Mouse (Mus musculus): ENCODE results near the gene Ccl5. TPM values are rescaled to one million over a fixed set of nuclear protein-coding genes. Genes with fewer than 3 reads are reported as not detected.

Ccl5 gene
- polyA plus RNA-seq, 1 experiment from 2014 or later, result not detected

Other genes with a start within 250 kb of the Ccl5 start
- 2.1 and 2.4 TPM in 2 replicates for gene Slfn14, start 243.8 kb downstream of the Ccl5 start, polyA plus RNA-seq (2014; fragmentation: Nextera tagmentation; extraction: Ambion mirVana)
- gene Ap2b1, start 231.5 kb downstream of the Ccl5 start, polyA plus RNA-seq (2014; fragmentation: Nextera tagmentation; extraction: Ambion mirVana), result 52.2 and 56.3 TPM in 2 replicates
- 12.4 and 13.7 TPM in 2 replicates for gene Pex12, start 227.9 kb downstream of the Ccl5 start, polyA plus RNA-seq (2014; fragmentation: Nextera tagmentation; extraction: Ambion mirVana)
- 0.40 and 1.5 TPM in 2 replicates for gene Rasl10b, start 121.4 kb downstream of the Ccl5 start, polyA plus RNA-seq (2014; fragmentation: Nextera tagmentation; extraction: Ambion mirVana)
- not detected in 2 replicates for gene Gas2l2, start 101.1 kb downstream of the Ccl5 start, polyA plus RNA-seq (2014; fragmentation: Nextera tagmentation; extraction: Ambion mirVana)
- 0.49 and 0.82 TPM in 2 replicates for gene 1700020L24Rik, start 92.8 kb downstream of the Ccl5 start, polyA plus RNA-seq (2014; fragmentation: Nextera tagmentation; extraction: Ambion mirVana)
- 0.71 and 0.88 TPM in 2 replicates for gene Mmp28, start 67.4 kb downstream of the Ccl5 start, polyA plus RNA-seq (2014; fragmentation: Nextera tagmentation; extraction: Ambion mirVana)
- gene Taf15, start 57.4 kb downstream of the Ccl5 start, polyA plus RNA-seq (2014; fragmentation: Nextera tagmentation; extraction: Ambion mirVana), result 6.0 and 6.6 TPM in 2 replicates
- not detected in 2 replicates for gene Heatr9, start 8.3 kb downstream of the Ccl5 start, polyA plus RNA-seq (2014; fragmentation: Nextera tagmentation; extraction: Ambion mirVana)
- 5.5 and 8.7 TPM in 2 replicates for gene Ccl9, start 48.1 kb upstream of the Ccl5 start, polyA plus RNA-seq (2014; fragmentation: Nextera tagmentation; extraction: Ambion mirVana)
- 14.7 and 16.1 TPM in 2 replicates for gene Ccl6, start 62.6 kb upstream of the Ccl5 start, polyA plus RNA-seq (2014; fragmentation: Nextera tagmentation; extraction: Ambion mirVana)
- not detected in 2 replicates for gene Rpl9-ps1, start 115.1 kb upstream of the Ccl5 start, polyA plus RNA-seq (2014; fragmentation: Nextera tagmentation; extraction: Ambion mirVana)
- 1.7 and 1.8 TPM in 2 replicates for gene Ccl3, start 118.8 kb upstream of the Ccl5 start, polyA plus RNA-seq (2014; fragmentation: Nextera tagmentation; extraction: Ambion mirVana)
- 1.1 TPM in 1 of 2 replicates, not detected in the other for gene Ccl4, start 132.1 kb upstream of the Ccl5 start, polyA plus RNA-seq (2014; fragmentation: Nextera tagmentation; extraction: Ambion mirVana)
- 7.1 and 7.2 TPM in 2 replicates for gene Wfdc17, start 173.5 kb upstream of the Ccl5 start, polyA plus RNA-seq (2014; fragmentation: Nextera tagmentation; extraction: Ambion mirVana)
- not detected in 2 replicates for gene Wfdc18, start 178.5 kb upstream of the Ccl5 start, polyA plus RNA-seq (2014; fragmentation: Nextera tagmentation; extraction: Ambion mirVana)
- gene Wfdc21, start 216.4 kb upstream of the Ccl5 start, polyA plus RNA-seq (2014; fragmentation: Nextera tagmentation; extraction: Ambion mirVana), result 1.6 and 2.0 TPM in 2 replicates
- gene Heatr6, start 223.2 kb upstream of the Ccl5 start, polyA plus RNA-seq (2014; fragmentation: Nextera tagmentation; extraction: Ambion mirVana), result 14.5 and 16.8 TPM in 2 replicates